Mouse (Mus musculus): ENCODE data around the gene Lxn.

Lxn gene

DNA sequence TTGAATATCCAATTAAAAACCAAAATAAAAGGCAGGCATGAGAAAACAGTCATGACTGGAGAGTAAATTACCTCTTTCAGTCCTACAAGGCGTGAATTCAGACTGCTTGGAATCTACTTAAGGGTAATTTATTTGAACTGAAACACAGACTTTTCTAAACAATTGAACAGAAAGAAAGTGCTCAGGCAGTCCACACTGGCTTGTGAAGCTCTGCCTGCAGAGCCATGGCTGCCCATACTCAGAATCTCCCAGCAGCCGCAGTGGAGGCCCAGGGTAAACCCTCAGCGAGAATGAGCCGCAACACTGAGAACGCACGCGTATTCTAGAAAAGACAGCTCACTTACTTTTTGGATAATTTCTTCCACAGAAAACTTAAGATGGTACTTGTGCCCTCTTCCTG, 1.7 kb downstream of the Lxn start:
- no peak for DNase-seq (ENCODE audit: low read depth, low spot score)

DNA sequence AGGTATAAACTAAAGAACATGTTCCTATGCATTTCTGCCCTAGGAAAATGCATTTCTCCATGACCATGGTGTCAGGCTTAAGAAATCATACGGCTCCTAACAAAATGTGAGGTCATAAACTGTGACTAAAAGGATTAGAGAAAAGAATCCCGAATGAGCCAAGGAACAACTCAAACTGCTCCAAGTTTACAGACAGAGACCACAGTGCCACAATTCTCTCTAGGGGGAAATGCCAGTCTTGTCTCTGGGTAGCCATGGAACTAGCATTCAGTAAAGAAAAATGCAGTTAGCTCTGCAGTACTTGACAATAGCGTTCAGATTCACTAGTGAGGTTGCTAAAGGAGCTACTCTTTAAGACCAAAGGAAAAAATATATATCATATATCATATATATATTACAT, 3.8 kb downstream of the Lxn start:
- DNase-seq (ENCODE audit: low read depth, low spot score) = no peak

DNA sequence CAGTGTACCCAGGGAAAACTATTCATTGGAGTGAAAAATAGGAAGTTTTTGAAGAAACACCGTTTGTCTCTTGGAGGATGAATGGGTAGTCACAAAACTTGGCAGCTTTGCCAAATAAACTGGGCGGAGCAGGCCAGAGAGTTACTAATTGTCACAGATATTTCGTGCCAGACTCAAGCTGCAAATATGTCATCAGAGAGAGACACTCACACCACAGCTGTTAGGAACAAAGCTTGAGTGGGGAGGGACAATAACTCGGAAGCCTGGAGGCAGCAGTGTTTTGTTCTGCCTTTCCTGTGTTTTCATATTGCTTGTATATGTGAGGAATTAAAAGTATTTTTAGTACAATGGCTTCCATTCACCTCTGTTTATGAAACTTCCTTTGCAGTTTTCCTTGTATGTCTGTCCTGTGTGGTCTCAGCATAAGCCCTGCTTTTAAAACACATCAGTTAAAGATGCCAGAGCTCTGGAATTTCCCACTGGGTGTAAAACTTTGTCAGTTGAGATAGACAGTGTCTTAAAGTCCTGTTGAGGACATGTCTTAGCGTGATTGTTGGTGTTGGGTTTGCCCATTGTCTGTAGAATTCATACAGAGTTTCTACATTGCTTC, 13.0 kb downstream of the Lxn start:
- no peak for DNase-seq (ENCODE audit: low read depth, low spot score)

DNA sequence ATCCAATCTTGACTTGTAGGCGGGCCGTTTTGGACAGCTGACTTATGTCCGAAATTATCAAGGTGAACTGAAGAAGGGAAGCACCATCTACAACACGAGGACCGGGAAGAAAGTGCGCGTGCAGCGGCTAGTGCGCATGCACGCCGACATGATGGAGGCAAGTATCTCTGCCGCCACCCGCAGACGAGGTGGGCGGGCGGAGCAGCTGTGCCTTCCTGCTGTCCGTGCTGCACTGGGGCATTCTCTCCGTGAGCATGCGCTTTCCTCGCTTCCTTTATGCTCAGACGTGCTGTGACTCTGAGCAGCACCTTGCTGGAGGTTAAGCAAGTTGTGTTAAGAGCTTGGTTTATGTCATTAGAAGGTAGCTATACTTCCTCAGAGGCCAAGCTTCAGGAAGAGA, 14.1 kb downstream of the Lxn start:
- no peak for DNase-seq (ENCODE audit: low read depth, low spot score)

DNA sequence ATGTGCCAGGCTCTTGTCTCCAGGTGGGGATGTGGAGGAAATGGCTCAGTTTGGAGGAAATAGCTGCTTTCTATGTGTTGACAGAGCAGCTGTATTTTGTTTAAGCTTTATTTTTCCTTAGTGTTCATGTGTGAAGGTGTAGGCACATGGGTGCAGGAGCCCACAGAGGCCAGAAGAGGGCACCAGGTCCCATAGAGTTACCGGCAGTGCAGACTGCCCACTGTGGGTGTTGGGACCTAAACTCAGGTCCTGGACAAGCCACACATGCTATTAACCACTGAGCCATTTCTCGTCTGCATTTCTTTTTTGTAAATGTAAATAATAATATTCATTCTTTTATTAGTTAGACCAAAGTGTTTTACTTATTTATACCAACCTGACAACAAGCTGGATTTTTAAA, 16.6 kb downstream of the Lxn start:
- no peak for DNase-seq (ENCODE audit: low read depth, low spot score)

DNA sequence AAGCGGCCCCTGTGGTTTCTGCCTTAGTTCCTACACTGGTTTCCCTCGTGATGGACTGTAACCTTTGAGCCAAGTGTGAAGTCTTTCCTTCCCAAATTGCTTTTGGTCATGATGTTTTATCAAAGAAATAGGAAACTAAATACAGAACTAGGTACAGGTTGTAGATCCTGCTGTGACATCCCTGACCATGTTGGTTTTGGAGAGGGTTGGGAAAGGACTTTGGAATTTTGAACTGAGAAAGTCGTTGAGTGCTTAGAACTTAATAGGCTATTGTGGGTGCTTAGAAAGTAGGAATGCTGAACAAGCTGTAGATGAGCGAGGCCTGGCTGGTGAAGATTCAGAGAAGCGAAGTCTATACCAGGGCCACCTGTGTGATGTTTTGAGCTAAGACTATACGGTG, 29.7 kb downstream of the Lxn start:
- no peak for DNase-seq (ENCODE audit: low read depth, low spot score)

DNA sequence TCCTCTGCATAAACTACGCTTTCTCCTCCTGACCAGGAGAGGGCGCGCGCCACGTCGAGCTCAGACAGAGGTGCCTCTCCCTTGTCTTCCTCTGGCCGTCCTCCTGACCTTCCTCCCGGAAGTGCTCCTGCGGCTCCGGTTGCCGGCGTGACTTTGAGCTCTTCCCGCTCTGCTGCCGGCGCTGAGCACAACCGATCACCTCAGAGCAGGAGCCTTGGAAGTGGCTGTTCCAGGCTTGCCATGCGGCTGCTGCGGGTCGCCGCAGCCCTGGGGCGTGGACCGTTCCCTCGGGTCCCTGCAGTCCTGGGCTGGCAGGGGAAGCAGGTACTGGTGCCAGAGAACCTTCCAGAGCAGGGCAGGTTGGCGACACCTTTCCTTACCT, 33.7 kb downstream of the Lxn start, which contains the start of gene Gfm1:
Gene Gfm1, plus strand, starts transcription at position 98 of the 382 bp plus-strand sequence.
- DNase-seq (ENCODE audit: low read depth, low spot score) = peak; percentile 88

DNA sequence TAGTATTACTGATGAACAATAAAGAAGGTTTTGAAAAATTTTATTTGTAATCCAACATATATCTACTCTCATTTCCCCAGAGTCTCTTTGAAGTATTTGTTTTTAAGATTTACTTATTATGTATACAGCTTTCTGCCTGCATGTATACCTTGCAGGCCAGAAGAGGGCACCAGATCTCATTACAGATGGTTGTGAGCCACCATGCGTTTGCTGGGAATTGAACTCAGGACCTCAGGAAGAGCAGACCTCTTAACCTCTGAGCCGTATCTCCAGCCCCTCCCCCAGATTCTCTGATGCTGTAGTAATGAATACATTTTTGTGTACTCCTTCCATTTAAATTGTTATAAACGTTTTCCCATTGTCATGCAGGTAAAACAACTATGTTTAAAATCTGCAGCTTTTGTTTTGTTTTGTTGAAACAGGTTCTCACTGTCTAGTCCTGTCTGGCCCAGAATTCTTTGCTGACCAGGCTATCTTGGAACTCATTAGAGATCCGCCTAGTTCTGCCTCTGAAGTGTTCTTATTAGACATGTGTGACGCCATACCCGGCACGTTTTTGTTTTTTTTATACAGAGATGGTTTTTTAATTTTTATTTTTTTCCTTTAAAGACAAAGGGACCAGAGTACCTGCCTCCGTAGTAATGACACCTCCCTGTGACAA, 34.3 kb downstream of the Lxn start:
- peak; percentile 7 for DNase-seq (ENCODE audit: low read depth, low spot score)
